Mouse (Mus musculus): Measurements from ENCODE around the gene Dync1i2.

Dync1i2 gene

GRCm38 (mm10) chr2:71203819-71204432 is 7.6 kb upstream of the Dync1i2 start:
- no peak for DNase-seq (ENCODE audit: low read depth, low spot score)

DNA sequence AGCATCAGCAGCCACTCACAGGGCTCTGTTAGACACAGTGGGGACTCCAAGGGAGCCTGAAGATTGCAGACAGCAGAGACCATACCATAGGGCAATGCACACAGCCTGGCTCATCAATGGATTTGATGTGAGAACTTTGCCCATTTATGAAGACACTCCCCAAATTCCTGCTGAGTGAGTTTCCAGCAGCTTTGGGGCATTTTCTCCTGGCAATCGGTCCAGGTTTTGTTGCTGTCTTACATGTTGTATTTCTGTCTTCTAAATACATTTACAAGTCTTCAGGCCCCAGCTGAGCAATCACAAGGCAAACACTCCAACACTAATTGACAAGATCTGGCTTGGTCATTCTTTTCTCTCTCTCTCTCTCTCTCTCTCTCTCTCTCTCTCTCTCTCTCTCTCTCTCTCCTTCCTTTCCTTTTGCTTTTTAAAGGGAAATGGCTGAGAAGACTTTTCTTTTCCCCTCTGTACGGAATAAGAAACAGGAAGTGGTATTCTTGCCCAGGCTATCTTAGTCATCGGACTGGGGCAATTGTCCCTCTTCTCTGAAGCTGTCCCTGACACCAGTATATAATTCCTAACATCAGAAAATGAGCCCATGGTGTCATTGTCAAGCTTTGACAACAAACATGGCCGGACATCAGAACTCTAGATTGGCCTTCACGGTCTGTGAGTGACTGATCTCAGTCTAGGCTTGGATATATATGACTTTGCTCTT is 2.3 kb upstream of the Dync1i2 start:
- DNase-seq (ENCODE audit: low read depth, low spot score), result no peak

DNA sequence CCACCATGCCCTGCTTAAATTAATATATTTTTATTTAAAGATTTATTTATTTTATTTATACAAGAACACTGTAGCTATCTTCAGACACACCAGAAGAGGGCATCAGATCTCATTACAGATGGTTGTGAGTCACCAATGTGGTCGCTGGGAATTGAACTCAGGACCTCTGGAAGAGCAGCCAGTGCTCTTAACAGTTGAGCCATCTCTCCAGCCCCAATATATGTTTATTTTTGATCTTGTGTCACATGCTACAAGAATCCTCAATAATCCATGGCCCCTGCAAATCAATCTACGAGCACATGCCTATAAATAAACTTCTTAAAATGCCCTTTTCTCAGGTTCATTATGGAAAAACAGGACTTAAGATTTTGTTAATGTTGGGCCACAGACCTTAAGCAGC is 410 bp upstream of the Dync1i2 start:
- DNase-seq (ENCODE audit: low read depth, low spot score), result no peak

DNA sequence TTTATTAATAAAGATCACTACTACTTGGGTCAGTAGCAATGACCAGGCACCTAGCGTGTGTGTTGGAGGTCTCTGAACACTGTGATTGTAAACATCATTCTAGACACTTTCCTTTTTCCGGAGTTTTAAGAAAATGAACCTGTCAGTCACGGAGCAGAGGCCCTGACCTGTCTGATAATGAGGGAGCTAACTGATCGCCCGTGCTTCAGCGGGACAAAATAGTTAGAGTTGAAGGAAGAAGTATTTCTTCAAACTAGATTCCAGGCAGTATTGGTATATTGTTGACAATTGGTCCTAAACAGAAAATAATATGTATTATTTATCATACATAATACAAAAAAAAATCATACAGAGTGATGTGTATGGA is 837 bp downstream of the Dync1i2 start:
- DNase-seq (ENCODE audit: low read depth, low spot score), result no peak

- no peak for DNase-seq (ENCODE audit: low read depth, low spot score)
These were observed 9.5 kb downstream of the Dync1i2 start for GRCm38 (mm10) chr2:71221020-71221419.

DNA sequence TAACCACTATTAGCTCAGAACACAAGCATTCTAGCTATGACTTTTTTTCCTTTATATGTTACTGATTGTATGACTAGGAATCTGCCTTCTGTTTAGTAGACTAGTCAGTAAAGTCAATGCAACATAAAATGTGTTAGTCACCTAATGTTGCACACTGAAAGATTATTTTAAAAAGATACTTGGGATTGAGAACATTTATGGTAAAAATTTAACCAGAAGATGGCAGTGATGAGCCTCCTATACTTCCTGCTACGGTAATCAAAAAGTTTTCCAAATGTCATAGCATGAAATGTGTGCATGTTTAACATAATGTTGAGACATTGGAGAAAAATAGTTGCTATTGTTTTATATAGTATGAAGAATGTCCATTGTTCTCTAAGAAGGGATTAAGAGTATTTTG is 15.9 kb downstream of the Dync1i2 start:
- DNase-seq (ENCODE audit: low read depth, low spot score), result no peak

GRCm38 (mm10) chr2:71229603-71230002 is 18.1 kb downstream of the Dync1i2 start:
- no peak for DNase-seq (ENCODE audit: low read depth, low spot score)

DNA sequence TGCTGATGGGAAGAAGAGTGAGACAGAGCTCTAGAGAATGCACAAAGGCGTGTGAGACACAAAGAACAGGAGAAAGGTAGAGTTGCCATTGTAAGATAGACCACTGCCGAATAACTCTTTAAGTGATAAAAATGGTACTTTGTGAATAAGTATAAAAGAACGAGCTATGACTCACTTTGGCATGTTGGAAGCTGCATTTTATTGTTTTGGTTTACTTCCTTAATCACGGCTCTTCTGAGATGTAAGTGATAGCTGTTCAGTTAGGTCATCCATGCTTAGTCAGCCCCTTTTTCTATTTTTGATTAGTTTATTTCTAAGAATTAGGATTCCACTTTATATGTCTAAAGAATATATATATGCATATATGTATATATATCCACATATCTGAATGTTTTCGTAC is 20.4 kb downstream of the Dync1i2 start:
- DNase-seq (ENCODE audit: low read depth, low spot score), result no peak

GRCm38 (mm10) chr2:71232976-71233375 is 21.5 kb downstream of the Dync1i2 start:
- DNase-seq (ENCODE audit: low read depth, low spot score), result no peak

DNA sequence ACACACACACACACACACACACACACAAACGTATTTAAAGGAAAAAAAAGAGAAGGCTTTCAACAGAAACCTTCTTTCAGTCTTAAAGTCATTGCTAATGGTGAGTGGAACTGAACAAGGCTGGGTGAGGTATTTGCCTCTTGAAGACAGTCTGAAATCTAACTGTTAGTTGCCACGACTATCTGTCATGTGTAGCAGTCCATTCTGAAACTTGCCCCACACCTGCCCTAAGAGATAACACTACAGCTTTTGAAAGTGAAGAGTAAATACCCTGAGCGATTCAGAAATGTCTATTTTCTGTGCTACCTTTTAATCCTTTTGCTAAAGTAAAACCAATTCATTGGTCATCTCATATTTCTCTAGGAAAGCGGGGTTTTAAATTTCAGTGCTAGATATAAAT is 23.9 kb downstream of the Dync1i2 start:
- DNase-seq (ENCODE audit: low read depth, low spot score), result no peak

DNA sequence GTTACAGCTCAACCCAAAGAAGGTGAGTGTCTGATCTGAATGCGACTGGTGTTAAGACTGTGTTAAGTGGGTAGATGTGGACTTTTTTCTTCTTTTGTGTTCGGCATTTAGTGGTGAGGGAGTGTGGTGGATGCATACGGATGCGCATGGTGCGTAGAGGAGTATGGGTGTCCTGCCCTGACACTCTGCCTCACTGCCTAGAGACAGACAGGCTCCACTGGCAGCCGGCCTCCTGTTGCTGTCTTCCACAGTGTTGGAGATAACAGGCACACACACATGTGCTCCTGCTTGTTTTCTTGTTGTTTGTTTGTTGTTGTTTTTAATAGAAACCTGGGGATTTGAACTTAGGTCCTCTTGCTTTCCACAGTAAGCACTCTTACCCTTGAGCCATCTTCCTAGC is 24.5 kb downstream of the Dync1i2 start:
- DNase-seq (ENCODE audit: low read depth, low spot score), result no peak

- no peak for DNase-seq (ENCODE audit: low read depth, low spot score)
These were observed 30.0 kb downstream of the Dync1i2 start for GRCm38 (mm10) chr2:71241505-71241904.

DNA sequence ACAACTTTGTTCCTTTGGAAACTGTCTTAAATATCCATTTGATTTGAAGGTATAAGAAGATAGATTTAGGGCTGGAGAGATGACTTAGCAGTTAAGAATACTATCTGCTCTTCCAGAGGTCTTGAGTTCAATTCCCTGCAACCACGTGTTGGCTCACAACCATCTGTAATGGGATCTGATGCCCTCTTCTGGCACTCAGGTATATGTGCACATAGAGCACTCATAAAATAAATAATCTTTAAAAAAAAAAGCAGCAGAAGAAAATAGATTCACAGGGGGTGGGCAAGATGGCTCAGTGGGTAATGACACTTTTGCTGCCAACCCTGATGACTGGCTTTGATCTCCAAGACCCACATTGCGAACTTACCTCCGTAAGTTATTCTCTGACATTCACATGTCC is 30.7 kb downstream of the Dync1i2 start:
- no peak for DNase-seq (ENCODE audit: low read depth, low spot score)

- no peak for DNase-seq (ENCODE audit: low read depth, low spot score)
These were observed 31.7 kb downstream of the Dync1i2 start for GRCm38 (mm10) chr2:71243058-71243672.

DNA sequence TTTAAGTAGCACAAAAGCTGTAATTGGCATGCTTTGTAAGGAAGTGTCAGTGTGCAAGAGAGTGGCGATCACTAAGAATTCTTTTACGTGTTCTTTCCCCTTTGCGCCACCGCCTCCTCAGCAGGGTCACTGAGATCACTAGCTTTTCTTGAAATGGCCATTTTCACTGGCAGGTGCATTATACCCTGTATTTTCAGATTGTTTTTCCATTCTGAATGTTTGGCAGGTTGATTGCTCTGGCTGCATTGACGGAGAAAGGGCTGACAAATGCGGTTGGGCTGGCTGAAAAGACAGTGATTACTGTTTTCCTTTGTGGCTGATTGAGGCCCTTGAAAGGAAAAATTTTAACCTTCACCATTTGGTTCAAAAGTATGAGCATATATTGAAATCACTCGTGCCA is 33.3 kb downstream of the Dync1i2 start:
- no peak for DNase-seq (ENCODE audit: low read depth, low spot score)

DNA sequence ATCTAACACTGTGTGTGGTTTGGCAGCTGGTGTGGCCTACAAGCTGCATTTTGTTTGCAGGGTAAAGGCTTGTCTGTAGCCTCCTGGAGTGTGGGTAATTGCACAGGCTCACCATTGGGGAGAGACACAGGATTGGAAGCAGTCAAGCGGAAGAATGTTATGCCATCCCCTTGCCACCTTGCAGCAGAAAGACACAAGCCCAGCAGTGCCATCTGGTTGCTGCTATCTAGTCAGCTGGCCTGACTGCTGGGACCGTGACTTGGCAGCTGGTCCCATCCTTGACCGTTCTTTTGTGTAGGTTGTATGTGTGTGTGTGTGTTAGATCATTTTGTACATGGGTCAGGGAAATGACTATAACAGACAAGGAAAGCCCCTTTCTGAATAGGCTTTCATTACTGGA is 33.9 kb downstream of the Dync1i2 start:
- no peak for DNase-seq (ENCODE audit: low read depth, low spot score)

- DNase-seq (ENCODE audit: low read depth, low spot score), result no peak
These were observed 34.6 kb downstream of the Dync1i2 start for GRCm38 (mm10) chr2:71246096-71246495.

- DNase-seq (ENCODE audit: low read depth, low spot score), result no peak
These were observed 36.6 kb downstream of the Dync1i2 start for GRCm38 (mm10) chr2:71248071-71248470.

DNA sequence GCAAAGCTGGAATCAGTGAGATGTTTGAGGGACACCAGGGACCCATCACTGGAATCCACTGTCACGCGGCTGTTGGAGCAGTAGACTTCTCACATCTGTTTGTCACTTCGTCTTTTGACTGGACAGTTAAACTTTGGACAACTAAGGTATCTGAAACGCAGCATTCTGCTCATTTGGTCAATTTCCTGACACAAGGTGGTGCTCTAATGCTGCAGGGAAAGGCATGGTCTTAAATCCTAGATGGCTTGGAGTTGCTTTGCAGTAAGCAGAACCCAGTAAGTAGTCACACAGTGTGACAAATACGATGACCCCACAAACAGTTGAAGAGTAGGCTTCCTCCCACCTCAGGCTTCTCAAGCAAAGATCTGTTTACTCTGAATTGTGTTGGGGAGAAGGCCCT is 39.3 kb downstream of the Dync1i2 start:
- no peak for DNase-seq (ENCODE audit: low read depth, low spot score)

DNA sequence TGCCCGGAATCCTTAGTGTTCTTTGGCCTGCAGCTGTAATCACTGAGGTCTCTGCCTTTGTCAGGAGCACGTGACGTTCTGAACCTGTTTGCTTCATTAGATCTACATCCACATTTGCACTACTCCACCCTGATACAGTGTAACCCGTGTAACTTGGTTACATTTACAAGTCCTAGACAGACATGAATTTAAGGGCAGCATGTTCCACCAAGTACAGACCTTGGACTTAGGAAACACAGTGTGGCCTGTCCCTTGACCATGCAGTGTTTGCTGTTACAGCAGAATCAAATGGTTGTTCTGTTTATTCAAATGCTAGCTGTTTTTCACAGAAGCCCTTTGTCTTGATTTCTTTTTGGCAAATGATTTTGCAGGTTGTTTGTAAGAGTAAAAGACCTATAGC is 43.3 kb downstream of the Dync1i2 start:
- no peak for DNase-seq (ENCODE audit: low read depth, low spot score)

GRCm38 (mm10) chr2:71256581-71256980 is 45.1 kb downstream of the Dync1i2 start:
- no peak for DNase-seq (ENCODE audit: low read depth, low spot score)

- DNase-seq (ENCODE audit: low read depth, low spot score), result no peak
These were observed 53.1 kb downstream of the Dync1i2 start for GRCm38 (mm10) chr2:71264585-71264984.

- no peak for DNase-seq (ENCODE audit: low read depth, low spot score)
These were observed 57.2 kb downstream of the Dync1i2 start for GRCm38 (mm10) chr2:71268691-71269090.
